Mouse (Mus musculus): ENCODE results near the gene Lamc3.

The Lamc3 gene

DNA sequence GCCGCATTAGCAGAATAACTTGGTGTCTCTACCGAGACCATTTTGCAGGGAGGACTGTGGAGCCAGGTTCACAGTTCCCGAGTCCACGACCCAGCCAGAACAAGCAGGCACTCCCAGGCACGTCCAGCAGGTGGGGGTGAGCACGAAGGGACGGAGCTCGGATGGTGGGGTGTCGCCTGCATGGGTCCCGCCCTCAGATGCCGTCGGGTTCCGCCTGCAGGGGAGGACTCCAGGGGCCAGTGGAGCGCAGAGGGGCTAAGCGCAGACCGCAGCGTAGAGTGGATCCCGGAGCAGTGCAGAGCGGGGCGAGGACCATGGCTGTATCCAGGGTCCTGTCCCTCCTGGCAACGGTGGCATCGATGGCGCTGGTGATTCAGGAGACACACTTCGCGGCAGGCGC lies at the start of gene Lamc3:
Gene Lamc3 (plus strand): TSS at position 262 of the 400 bp plus-strand sequence.
- peak; percentile 31 for DNase-seq (ENCODE audit: low spot score)

DNA sequence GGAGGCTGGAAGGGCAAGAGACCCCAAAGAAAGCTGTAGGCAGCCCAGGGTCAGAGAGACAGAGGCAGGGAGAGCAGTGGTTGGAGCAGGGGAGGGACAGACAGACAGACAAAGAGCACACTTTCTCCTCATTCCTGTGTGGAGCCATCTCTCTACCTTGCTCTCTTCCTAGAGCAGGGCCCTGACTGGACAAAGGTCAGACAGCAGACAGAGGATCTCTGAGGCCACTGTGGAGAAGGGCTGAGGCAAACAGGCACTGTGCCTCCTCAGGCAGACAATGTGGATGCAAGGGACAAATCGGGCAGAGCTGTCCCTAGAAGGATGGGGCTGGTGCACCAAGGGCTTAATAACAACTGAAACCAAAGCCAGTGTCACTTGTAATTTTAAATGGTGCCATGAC lies 48.2 kb upstream of the Lamc3 start:
- no peak for DNase-seq (ENCODE audit: low spot score)

DNA sequence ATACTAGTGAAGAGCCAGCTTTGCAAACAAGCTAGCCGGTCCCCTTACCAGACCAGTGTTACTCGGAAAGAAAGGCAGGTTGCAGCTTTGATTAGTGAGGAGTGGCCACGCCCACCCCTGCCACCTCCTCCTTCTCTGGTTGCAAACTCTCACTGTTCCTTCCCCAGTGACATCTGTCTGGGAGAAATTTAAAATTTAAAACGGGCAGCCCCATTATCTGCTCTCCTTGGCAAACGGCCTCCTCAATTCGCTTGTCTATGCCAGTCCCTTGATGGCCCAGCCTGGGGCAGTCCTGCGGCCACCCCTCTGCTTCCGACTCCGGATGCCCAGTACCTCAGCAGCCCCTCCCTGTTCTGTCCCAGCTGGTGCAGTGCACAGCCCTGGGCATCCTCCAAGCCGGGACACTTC lies 42.4 kb upstream of the Lamc3 start:
- no peak for DNase-seq (ENCODE audit: low spot score)

DNA sequence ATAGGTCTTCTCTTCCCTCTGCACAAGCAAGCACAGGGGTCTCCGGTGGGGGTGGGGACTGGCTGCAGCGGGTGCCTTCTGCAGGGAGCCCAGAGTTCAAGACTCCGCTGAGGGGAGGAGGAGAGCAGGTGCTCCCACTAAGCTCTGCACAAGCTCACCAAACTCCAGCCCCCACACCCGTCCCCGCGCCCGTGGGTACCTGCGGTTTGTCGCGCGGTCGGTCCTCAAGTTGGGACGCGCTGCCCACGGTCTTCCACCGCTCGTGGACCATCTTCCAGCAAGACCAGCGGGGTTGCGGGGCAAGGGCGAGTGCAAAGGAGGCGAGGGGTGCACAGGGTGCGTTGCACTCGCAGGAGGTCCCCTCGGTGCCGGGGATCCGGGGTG lies 41.6 kb upstream of the Lamc3 start:
- no peak for DNase-seq (ENCODE audit: low spot score)

DNA sequence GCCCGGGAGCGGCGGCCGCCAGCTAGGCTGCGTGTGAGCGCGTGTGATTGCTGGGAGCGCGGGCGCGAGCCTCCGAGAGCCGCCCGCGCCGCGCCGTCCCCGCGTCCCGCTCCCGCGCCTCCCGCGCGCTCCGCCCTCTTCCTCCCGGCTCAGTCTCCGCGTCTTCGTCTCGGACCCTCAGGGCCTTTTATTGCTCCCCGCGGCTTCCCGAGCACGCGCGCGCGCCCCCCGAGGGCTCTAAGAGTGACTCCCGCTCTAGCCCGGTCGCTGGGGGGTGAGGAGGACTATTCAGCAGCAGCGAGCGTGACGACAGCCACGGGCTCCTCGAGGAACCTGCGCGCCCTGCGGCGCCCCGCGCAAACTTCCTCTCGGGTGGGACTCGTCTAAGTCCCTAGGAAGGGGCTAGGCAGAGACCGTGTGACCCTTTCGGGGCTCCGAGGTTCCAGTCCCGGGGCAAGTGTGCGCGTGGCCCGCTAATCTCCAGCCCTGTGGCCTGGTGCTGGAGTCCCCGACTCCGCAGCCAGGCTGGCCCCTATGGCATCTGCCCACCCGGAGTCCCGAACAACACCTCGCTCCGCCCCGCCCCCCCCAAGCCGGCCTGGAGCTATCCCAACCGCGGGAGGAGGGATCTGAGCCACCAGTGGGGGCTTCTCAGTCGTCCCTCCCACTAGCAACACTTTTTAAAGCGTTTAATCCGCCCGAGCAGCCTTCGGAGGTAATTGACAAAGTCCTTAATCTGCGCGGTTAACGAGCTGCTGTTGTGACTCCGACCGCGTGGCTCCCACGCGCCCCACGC lies 41.0 kb upstream of the Lamc3 start, which contains the start of gene Fibcd1:
Gene Fibcd1 (minus strand): TSS at position 110 of the 796 bp plus-strand sequence.
- DNase-seq (ENCODE audit: low spot score) = no peak

DNA sequence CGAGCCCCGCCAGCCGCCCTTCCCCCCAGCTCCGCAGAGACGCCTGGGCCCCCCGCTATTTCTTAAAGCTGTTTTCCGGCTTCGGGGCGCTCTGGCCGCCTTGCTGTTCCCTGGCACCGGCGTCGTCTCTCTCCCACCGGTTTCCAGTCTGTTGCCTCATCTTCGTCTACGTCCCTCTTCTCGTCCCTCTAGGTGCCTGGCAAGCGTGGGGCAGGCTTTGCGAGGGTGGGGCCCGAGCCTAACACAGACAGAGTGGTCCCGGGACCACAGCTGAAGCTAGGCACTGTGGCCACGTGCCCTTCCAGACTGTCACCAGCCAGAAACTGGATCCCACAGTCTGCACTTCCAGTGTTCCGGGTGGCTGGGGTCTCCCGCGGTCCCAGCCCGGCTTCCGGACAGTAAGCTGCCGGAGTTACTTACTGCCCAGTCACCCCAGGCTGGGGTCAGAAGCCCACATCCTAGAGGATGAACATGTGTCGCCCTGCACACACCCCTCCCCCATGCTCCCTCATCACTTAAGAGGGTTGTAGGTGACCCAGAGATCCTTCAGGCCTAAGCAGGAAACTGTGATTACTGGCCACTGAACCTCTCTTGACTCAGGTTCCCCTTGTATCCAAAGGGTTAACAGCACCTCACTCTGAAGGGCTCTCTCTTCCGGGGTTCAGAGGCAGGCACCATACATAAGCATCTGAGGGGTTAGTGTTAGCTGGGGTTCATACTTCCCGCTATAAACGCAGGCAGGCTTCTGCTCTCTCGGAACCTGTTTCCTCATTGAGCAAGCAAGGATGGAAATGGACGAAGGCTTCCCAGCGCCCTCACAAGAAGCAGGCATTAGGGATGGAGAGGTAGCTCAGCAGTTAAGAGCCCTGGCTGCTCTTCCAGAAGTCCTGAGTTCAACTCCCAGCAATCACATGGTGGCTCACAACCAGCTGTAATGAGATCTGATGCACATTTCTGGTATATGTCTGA lies 40.1 kb upstream of the Lamc3 start:
- DNase-seq (ENCODE audit: low spot score) = no peak

DNA sequence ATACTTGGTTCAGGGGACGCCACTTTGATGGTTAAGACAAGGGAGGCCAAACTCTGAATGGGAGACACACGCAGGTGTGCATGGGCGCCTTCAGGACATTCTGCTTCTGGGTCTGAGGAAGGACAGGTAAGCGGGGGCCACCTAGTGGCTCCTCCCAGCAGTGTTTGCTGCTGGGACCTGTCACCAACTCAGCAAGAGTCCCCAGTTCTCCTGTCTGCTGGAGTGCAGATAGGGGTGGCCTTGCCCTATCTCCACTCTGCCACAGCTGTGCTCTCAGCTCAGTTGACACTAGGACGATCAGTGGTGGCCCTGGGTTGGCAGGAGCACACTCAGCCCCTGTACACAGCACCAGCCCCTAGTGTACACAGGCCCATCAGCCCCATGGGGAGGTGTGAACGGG lies 39.2 kb upstream of the Lamc3 start:
- no peak for DNase-seq (ENCODE audit: low spot score)

DNA sequence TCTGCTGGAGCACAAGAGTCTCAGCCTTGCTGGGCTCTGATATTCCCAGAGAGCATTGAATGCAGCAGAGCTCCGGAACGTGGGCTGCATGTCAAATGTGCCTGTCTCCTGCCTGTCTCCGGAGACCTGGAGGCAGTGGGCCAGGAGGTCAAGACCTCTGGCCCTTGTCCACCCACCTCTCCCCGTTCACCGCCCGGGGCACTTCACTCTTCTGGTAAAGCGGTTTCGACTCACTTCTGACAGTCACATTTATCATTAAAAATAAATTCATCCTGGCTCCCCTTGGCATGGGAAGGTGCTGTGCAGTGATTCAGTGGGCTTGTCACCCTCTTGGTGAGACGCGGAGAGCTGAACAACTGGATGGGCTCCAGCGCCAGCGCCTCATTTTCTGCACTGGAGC lies 37.0 kb upstream of the Lamc3 start:
- DNase-seq (ENCODE audit: low spot score) = no peak

DNA sequence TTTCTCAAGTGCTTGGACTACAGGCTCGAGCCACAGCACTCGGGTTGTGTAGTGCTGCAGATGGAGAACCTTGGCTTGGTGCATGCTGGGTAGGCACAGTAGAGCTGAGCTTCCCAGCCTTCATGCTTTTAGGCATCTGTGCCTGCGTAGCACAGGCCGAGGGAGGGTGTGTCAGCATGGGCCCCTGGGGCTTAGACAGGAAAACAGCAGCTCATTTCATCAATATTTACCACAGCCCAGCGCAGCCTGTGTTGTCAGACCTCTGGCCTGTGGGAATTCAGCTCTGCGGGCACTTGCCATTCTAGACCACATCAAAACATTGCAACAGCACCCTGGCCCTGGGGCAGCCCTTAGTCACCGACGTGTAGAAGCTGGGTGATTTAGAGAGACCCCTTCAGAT lies 31.1 kb upstream of the Lamc3 start:
- DNase-seq (ENCODE audit: low spot score) = no peak

DNA sequence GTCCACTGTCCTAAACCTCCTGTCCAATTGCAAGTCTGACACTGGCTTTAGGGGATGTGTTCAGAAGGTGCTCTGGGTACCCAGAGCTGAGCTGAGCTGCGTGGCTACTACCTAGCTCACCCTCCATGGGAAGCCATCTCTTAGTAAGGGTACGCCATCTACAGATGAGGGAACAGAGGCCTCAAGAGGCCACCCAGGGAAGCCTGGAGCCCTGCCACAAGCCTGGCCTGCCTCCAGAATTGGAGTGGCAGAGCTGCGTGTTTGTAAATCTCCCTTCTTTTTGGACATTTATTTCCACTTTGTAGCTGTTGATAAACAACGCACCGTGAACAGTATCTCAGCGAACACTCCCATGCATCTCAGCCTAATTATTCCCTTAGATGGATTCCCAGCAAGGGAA lies 29.9 kb upstream of the Lamc3 start:
- no peak for DNase-seq (ENCODE audit: low spot score)

DNA sequence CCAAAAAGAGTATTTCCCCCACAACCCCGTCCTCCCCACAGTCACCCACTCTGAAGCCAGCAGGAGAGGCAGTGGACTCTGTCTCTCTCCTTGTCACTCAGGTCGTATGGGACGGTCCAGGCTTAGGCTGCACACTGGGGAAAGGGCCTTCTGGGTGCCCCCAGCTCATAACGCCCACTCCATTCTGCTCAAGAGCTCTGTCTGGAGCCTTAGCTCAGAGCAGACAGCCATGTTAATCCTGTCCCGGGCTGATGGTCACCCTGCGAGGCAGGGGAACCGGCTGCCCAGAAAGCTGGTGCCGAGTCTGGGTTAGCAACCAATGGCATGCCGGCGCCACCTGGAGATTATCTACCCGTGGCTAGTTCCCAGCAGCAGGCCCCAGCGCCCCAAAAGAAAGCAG lies 28.6 kb upstream of the Lamc3 start:
- no peak for DNase-seq (ENCODE audit: low spot score)

DNA sequence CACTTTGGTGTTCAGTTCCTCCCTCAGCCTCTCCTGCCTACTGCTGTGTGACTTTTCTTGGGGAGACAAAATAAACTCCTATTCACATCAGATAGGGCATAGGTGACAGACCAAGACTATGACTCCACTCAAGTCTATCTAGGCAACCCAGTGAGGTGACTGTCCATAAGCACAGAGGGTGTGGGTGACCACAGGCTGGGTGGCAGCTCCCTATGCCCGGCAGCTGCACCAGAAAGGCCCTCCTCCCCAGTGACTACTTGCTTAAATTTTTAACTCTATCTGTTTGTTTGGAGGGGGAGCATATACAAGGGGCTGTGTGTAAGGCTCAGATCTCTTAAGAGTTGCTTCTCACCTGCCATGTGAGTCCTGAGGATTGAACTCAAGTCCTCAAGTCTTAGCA lies 24.2 kb upstream of the Lamc3 start:
- no peak for DNase-seq (ENCODE audit: low spot score)

DNA sequence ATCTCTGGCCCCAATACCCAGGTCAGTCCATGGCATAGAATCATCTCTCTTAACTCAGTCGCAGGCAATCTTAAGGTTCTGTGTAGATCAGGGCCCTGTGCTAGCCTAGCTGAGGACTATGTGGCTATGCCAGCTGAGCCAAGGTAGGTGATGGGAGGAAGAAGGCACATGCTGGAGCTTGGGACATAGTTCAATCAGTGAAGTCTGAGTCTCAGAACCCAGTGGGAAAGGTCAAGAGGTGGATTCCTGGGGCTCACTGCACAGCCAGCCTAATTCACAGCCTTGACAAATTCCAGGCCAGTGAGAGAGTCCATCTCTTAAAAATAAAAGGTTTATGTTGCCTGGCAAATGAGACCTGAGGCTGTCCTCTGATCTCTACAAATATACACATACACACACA lies 23.3 kb upstream of the Lamc3 start:
- no peak for DNase-seq (ENCODE audit: low spot score)

DNA sequence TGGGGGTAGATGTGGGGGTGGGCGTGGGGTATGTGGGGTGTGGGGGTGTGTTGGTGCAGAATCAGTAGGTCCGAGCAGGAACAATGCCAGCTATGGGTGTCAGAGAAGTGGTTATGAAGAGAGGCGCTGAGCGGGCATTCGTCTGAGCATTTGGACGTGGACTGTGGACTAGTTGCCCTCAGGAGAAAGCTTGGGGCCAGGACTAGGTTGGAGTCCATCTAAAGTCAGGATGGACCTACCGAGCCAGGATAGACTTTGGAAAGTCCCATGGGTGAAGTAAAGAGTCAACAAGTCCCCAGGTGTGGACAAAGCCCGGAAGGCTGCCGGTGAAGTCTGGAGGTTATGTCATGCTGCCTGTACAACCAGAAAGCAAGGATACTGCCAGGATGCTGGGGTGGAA lies 22.2 kb upstream of the Lamc3 start:
- no peak for DNase-seq (ENCODE audit: low spot score)

DNA sequence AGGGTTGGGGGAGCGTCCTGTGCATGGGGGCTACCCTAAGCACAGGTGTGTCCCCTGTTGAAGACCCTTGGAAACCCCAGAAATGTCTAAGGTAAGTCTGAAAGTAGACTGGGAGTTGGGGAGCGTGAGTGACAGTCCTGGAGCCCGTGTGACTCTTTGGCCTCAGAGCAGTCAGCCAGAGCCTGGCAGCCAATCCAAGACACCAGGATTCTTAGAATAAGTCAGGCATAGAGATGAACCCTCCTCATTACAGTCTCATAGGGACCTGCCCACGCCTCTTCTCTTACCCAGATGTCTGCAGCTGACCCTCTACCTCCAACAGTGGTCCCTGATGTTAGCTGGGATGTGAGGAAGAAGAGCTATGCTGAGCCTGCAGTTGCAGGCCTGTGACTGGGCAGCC lies 21.8 kb upstream of the Lamc3 start:
- no peak for DNase-seq (ENCODE audit: low spot score)

DNA sequence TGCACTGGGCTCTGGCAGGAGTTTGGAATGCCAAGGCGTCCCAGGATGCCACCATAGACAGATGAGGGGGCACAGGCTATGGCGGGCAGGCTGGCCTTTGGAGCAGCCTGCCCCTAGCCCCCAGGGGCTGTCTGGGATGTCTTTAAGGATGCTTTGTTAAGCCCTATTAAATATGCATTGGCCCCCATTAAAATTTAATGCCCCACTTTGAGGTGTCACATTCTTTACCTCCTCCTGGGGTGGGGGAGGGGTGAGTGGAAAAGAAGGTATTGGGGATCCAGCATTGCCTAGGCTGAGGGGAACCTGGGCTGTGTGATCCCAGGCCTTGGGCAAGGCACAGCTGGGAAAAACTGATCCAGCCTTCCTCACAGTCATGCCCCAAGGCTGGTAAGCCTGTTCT lies 21.3 kb upstream of the Lamc3 start:
- DNase-seq (ENCODE audit: low spot score) = no peak

DNA sequence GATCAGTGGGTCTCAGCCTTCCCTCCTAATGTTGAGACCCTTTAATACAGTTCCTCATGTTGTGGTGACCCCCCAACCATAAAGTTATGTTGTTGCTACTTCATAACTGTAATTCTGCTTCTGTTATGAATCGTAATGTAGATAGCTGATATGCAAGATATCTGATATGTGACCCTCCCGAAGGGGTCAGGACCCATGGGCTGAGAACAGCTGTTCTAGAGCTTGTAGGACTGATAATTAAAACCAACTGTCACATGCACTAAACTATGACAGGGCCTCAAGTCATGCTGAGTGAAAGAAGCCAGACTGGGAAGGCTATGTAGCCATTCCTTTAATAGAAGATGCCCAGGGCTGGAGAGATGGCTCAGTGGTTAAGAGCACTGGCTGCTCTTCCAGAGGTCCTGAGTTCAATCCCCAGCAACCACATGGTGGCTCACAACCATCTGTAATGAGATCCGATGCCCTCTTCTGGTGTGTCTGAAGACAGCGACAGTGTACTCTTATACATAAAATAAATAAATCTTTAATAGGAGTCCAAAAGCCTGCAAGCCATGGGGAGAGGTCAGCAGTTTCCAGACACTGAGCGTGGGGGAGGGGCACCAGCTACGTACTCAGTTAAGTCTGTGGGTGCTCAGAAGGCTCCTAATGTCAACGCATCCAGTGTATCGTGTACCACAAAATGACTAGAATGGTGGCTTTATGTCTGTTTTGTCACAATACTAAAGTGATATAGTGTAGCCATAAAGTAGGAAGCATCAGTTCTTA lies 19.1 kb upstream of the Lamc3 start:
- DNase-seq (ENCODE audit: low spot score) = no peak

DNA sequence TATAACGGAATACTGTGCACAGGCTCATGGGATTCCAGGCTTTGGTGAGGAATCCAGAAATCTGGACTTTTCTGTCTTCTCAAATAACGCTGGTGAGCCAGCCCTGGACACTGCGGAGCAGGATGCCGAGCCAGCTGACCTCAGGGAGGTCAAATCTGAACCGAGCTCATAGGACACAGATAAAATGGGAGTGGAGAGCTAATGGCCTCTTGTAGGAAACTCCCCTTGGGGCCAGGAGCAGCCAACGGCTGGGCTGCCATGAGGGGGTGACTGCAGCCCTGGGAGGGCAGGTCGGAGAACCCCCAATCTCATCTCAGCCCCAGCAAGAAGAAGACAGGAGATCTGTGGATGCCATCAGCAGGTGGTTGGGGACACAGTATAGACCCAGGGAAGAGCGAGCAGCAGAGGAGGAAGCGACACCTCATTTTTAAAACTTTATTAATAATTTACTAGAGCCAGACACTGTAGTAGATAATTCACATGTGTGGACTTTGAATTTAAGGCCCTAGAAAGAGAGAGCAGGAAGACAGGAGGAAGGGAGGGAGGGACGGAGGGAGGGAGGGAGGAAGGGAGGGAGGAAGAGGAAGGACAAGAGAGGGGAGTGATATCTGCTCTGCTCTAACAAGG lies 18.4 kb upstream of the Lamc3 start:
- no peak for DNase-seq (ENCODE audit: low spot score)

DNA sequence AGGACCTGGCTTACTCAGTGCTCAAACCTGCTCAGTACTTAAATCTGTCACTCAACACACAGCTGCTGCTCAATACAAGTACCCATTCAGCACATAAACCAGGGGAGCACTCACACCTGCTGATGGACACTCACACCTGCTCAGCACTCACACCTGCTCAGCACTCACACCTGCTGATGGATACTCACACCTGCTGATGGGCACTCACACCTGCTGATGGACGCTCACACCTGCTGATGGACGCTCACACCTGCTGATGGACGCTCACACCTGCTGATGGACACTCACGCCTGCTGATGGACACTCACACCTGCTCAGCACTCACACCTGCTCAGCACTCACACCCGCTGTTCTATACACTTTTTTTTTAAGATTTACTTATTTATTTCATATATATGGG lies 17.4 kb upstream of the Lamc3 start:
- no peak for DNase-seq (ENCODE audit: low spot score)

DNA sequence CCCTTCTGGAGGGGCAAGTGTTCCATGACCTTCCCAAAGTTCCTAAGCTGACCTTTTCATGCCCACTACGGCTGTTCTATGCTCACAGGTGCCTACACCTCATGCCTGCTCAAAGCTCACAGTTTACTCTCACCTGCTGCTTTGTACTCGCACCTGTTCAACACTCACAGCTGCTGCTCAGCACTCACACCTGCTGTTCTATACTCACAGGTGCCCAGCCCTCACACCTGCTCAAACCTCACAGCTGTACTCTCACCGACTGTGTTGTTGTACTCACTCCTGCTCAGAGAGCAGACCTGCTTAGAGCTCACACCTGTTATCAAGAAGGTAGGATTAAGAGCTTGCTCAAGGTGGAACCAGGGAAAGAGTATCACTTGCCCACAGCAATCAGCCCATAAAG lies 16.4 kb upstream of the Lamc3 start:
- DNase-seq (ENCODE audit: low spot score) = no peak

DNA sequence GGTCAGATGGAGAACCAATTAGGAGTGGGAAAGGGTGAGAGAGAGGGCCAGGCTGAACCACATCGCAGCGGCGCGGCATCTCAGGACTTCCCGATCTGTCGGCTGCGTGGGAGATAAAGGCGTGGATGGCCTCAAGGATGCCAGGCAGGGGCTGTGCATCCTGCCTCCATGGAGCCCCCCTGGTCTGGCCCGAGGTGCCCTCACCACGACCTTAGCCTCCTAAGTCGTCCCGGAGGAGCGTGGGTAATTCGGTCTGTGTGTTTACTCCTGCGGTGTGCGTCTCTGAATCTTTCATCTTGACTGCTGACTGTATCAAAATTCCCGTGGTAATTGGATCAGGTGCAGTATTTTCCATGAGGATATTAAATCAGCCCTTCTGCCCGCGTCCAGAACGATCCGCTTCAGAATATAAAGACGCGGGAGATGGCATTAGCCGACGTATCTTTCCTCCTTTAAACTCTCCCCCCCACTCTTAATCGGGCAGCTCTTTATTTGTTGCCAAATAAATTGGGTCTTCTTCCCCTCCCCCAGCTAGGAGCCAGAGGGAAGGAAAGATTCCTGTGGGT lies 12.7 kb upstream of the Lamc3 start:
- no peak for DNase-seq (ENCODE audit: low spot score)

DNA sequence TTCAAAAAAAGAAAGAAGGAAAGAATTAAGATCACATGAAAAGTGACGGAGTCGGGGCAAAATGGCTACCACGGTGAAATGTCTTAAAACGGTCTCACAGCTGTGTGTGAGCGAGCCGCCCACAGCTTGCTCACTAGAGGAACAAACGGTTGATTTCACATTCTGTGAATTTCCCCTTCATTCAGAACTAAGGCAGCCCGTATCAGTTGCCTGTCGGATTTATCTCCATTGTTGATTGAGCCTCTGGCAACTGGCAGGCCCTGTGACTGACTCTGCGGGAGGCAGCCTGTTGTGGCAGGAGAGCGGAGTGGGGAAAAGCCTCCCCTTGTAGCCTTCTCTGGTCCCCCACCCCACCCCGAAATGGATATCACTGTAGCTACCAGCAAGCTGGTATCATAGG lies 10.6 kb upstream of the Lamc3 start:
- no peak for DNase-seq (ENCODE audit: low spot score)
